Mouse (Mus musculus): ENCODE data around the gene Vax2. TPM values are rescaled to one million over a fixed set of nuclear protein-coding genes. Genes with fewer than 3 reads are reported as not detected.

The Vax2 gene
- polyA plus RNA-seq, 1 experiment from 2014 or later, result 3.7 TPM

DNA sequence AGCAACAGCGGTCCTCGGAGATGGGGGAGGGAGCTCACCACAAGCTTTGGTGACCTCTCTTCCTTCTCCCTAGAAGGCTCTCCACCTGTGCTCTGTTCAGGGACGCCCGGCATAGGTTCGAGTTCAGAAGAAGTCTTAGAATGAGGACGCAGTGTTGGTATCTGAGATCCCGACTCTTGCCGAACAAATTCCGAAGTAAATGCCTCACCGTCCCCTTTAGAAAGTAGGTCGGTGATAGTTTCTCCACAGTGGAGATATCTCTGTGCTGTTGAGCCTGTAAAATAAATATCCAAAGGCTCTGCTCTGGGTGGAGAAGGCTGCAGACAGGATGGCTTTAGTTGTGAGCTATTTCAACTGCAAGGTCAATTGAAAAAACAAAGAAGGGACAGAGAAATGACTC, 10.1 kb upstream of the Vax2 start:
- peaks cover 7% of the 10 kb centered on the region; the same call in 1 of the 2 replicates for H3K4me1 ChIP-seq
- peaks cover 100% of the 10 kb centered on the region for H3K27me3 ChIP-seq (replicated peaks; ENCODE audit: low read depth, poor library complexity, severe bottlenecking)
- no peaks in the 10 kb centered on the region for H3K36me3 ChIP-seq (replicated peaks)
- DNase-seq (ENCODE audit: low spot score), result peak; percentile 48
- no peaks in the 10 kb centered on the region for H3K9me3 ChIP-seq
- H3K4me3 ChIP-seq, result no peak overlapping the region
- 1% methylated on average over 11 of the region's 11 CpGs for WGBS
- H3K27ac ChIP-seq (replicated peaks), result no peak overlapping the region

DNA sequence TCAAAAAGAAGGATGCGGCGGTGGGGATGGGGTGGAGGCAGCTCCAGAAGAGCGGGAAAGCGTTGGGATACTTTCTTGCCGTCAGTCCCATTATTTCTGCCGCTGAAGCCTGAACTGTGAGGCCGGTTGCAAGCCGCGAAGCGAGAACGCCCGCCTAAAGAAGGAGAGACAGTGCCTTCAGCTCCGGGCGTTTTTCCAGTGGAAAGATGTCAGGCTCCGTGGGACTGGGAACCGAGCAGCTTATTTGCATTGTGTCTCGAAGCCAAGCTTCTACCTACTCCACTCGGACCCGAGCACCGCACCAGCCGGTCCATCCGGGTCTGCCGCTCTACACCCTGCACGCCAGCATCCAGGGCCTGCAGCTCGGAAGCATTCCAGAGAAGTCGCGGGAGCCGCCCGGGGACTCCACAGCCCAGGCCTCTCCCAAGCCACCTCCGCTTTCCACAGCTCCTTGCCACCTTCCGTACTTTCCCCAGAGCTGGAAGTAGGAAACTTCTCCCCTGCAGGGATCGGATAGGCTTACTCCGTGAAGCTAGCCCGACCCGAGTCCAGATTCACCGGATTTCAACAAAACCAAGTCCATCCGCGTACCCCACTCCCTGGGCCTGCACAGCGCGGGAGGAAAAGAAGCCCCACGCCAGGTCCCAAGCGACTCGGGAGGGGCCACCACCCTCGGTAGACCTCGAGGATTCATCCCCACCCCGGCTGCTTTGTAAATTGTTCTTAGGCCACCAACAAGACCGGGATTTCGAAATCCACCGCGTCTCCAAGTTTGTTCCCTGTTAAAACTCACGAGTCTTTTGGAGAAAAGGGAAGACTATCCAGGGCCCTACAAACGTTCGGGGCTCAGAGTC, 8.7 kb upstream of the Vax2 start:
- peaks cover 100% of the 10 kb centered on the region for H3K27me3 ChIP-seq (replicated peaks; ENCODE audit: low read depth, poor library complexity, severe bottlenecking)
- H3K4me1 ChIP-seq, result peaks cover 7% of the 10 kb centered on the region; the same call in 1 of the 2 replicates
- DNase-seq (ENCODE audit: low spot score), result peak; percentile 80
- no peaks in the 10 kb centered on the region for H3K36me3 ChIP-seq (replicated peaks)
- no peak overlapping the region for H3K27ac ChIP-seq (replicated peaks)
- under 1% methylated on average over 53 of the region's 53 CpGs for WGBS
- no peaks in the 10 kb centered on the region for H3K9me3 ChIP-seq
- H3K4me3 ChIP-seq, result peak overlapping the region; percentile 16; the same call in 1 of the 2 replicates

DNA sequence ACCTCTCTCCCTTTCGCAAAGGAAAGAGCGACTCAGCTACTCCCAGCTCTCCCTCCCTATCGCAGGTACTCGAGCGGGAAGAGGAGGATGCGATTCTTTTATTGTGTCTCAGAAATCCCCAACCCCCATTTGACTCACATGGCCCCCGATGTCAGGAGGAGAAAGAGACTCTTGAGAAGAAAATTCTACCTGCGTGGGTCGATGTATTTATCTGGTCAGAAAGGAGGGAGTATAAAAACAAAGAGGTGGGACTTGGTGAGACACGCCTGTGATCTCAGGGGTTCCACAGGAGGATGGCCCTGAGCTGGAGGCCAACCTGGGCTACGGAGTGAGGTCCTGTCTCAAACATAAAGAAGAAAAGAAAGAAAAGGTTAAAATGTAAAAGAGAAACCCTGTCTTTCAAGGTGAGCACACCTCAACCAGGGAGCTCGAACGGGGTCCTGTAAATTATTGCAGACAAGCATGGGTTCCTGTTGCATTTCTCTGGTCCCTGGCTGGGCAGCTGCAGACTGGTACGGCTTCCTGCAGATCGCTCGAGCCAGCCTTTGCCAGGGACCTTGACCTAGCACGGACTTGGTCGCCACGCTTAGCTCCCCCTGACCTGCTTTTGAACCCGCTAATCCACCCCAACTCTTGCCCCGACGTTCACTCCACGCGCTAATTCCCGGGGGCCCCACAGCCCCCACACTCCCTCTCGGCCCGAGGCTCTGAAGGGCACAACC, 7.9 kb upstream of the Vax2 start:
- Histone ChIP-seq H3K4me1 (peaks cover 7% of the 10 kb centered on the region; the same call in 1 of the 2 replicates), H3K9me3 (no peaks in the 10 kb centered on the region), H3K4me3 (no peak overlapping the region), H3K27me3 (replicated peaks; ENCODE audit: low read depth, poor library complexity, severe bottlenecking) (peaks cover 100% of the 10 kb centered on the region), H3K27ac (replicated peaks) (no peak overlapping the region), H3K36me3 (replicated peaks) (no peaks in the 10 kb centered on the region)
- DNase-seq (ENCODE audit: low spot score), result peak; percentile 53
- WGBS, result under 1% methylated on average over 27 of the region's 27 CpGs

DNA sequence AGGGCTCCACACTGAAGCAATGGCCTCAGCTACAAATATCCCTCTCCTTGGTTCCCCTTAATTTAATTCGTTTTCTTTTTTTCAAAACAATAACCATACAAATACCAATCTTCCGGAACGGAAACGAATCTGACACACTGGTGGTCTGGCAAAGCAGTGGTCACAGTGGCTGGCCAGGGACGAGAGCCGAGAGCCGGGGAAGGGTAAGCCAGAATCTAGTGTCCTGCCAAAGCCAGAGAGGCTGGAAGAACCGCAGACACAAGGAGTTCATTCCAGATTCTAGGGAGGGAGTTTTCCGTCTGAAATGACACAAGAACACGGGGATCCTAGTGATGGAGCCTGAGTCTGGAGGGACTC, 7.4 kb upstream of the Vax2 start:
- Histone ChIP-seq H3K9me3 (no peaks in the 10 kb centered on the region), H3K27ac (replicated peaks) (no peak overlapping the region), H3K36me3 (replicated peaks) (no peaks in the 10 kb centered on the region), H3K4me3 (no peak overlapping the region), H3K4me1 (peaks cover 7% of the 10 kb centered on the region; the same call in 1 of the 2 replicates), H3K27me3 (replicated peaks; ENCODE audit: low read depth, poor library complexity, severe bottlenecking) (peaks cover 100% of the 10 kb centered on the region)
- WGBS, result 1% methylated on average over 10 of the region's 10 CpGs
- peak; percentile 56 for DNase-seq (ENCODE audit: low spot score)

DNA sequence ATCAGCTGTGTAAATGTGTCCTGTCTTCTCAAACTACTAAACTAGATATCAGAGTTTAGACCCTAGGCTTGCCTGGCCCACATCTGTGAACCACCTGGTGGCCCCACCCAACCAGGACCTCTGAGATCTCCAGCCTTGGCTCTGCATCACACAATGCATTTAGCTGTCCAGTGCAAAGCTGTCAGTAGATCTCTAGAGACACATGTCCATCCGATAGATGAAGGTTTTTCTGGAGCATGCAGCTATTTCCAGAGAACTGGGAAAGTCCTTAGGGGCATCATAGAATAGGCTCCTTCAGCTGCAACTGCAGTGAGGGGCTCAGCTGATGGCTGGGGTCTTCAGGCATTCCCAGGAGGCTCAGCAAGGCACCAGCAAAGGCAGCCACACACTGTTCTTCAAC, 6.8 kb upstream of the Vax2 start:
- H3K27ac ChIP-seq (replicated peaks), result no peak overlapping the region

DNA sequence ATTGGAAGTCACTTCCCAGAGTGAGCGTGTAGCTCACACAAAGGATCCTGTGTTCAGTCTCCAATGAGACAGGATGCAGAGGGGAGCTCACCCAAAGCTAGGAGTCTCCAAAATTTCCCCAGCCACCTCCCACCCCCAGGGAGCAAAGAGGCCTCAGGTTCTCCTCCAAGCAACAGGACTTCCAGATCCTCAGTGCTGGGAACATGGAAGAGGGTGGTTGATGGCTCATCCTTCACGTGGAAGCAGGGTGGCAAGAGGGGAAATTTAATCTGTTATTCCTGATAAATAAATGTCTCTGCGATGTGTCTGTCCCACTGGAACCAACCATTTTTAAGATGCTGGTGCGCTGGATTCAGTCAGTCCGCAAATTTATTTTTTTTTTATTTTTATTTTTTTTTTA, 6.4 kb upstream of the Vax2 start:
- WGBS, result 14% methylated on average over 5 of the region's 5 CpGs
- no peak for DNase-seq (ENCODE audit: low spot score)

More for the DNA sequence above, 6.8 kb upstream of the Vax2 start:
- Histone ChIP-seq H3K9me3 (no peaks in the 10 kb centered on the region), H3K36me3 (replicated peaks) (no peaks in the 10 kb centered on the region), H3K4me1 (peaks cover 7% of the 10 kb centered on the region; the same call in 1 of the 2 replicates), H3K4me3 (no peak overlapping the region), H3K27me3 (replicated peaks; ENCODE audit: low read depth, poor library complexity, severe bottlenecking) (peaks cover 100% of the 10 kb centered on the region)
- 9% methylated on average over 1 of the region's 1 CpGs for WGBS
- DNase-seq (ENCODE audit: low spot score), result no peak

DNA sequence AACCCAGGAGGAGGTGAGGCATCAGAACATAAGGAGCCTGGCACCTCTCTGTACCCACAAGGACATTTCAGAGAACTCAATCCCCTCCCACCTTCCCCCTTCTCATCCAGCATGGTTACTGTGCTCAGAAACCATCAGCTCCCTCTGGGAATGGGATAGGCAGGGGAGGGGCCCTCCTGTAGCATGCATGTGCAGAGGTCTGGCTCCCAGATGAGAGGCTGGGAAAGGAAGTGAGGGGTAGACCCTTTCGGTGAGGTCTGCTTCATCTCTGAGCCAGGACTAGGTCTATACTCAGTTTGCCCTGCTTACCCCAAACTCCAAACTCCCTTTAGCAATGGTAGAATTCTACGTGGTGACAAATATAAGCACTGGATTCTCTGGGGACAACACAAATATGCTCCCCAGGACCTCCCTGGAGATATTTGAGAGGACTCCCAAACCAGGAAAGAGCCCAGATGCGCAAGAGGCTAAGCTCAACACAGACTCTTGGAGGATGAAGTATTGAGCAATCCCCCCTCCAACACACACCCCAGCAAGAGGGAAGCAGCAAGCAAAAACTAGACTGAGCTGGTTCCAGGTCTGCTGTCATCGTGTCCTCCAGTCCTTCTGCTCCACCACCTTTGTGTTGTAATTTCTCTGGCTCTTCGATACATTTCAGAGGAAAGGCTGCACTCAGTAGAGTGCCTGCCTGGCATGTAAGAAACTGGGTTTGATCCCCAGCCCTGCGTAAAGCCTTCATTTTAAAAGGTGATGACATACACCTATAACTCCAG, 3.1 kb upstream of the Vax2 start:
- no peak overlapping the region for H3K4me3 ChIP-seq
- WGBS, result 5% methylated on average over 6 of the region's 6 CpGs
- H3K9me3 ChIP-seq, result no peaks in the 10 kb centered on the region
- H3K27ac ChIP-seq (replicated peaks), result no peak overlapping the region
- H3K36me3 ChIP-seq (replicated peaks), result no peaks in the 10 kb centered on the region
- H3K27me3 ChIP-seq (replicated peaks; ENCODE audit: low read depth, poor library complexity, severe bottlenecking), result peaks cover 100% of the 10 kb centered on the region
- no peak for DNase-seq (ENCODE audit: low spot score)
- H3K4me1 ChIP-seq, result peaks cover 24% of the 10 kb centered on the region

More for the DNA sequence above, 6.4 kb upstream of the Vax2 start:
- Histone ChIP-seq H3K4me3 (no peak overlapping the region), H3K27me3 (replicated peaks; ENCODE audit: low read depth, poor library complexity, severe bottlenecking) (peaks cover 100% of the 10 kb centered on the region), H3K9me3 (no peaks in the 10 kb centered on the region), H3K27ac (replicated peaks) (no peak overlapping the region), H3K4me1 (peaks cover 7% of the 10 kb centered on the region; the same call in 1 of the 2 replicates), H3K36me3 (replicated peaks) (no peaks in the 10 kb centered on the region)

DNA sequence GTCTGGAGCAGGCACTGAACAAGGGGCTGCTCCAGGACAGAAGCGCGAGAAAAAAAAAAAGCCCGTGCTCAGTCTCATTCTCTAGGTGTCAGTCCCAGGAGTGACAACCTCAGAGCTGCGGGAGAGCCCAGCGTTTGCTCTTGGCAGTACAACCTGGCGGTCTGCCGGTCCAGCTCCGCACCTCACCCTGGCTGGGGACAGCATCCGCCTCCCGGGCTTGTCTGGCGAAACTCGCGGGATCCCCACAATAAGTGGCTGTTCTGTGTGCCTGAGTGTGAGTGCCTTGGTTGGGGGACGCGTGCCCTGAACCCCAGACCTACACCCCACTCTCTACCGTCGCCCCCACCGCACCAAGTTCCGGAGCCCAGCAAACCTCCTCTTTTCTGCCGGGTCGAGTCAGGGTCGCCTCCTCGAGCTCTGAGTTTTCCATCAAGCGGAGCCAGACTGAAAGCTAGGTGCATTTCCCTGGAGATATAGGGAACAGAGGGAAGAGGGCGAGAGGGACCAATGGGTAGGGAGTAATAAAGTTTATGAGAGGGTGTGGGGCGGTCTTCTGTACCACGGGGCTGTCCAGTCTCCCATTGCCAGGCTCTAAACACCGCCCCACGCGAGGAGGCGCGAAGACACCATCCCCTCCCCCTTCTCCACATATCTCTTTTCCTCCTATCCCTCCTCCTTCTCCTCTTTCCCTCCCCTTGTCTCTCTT, 550 bp upstream of the Vax2 start:
- under 1% methylated on average over 32 of the region's 32 CpGs for WGBS
- H3K27me3 ChIP-seq (replicated peaks; ENCODE audit: low read depth, poor library complexity, severe bottlenecking), result peaks cover 100% of the 10 kb centered on the region
- peaks cover 37% of the 10 kb centered on the region for H3K4me1 ChIP-seq
- no peak overlapping the region for H3K27ac ChIP-seq (replicated peaks)
- H3K4me3 ChIP-seq, result peak overlapping the region; percentile 59
- H3K36me3 ChIP-seq (replicated peaks), result no peaks in the 10 kb centered on the region
- peak; percentile 54 for DNase-seq (ENCODE audit: low spot score)
- no peaks in the 10 kb centered on the region for H3K9me3 ChIP-seq

DNA sequence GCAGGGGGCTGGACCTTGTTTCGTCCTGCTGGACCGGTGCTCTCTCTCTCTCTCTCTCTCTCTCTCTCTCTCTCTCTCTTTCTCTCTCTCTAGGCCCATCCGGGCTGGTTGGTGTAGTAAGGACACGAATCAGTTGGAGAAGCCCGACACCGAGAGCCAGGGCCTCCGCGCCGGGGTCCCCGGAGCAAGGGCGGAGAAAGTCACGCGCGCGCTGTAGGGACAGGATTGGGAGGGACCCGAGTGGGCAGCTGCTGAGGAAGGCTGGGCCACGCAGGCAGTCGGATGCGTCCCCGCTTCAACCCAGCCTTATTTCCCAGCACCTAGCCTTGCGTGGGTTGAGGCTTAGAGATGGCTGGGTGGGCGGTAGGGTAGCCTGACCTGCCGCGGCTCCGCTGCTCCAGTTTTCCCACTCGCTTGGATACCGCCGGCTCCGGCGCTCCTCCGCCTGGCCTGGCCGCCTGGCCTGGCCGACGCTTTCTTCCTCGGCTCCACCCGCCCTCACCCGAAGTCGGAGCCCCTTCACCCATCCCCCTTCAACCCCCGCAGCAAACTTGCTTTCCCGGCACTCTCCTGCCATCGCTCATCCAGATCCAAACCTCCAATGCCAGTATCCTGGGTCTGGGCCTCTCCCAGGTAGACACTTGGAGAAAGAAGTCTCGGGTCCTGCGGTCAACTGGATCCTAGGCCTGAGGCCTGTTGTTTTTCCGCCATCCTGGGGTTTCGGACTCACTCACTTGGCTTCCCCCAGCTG, 836 bp downstream of the Vax2 start:
- H3K4me3 ChIP-seq, result peak overlapping the region; percentile 59
- peaks cover 42% of the 10 kb centered on the region for H3K4me1 ChIP-seq
- under 1% methylated on average over 45 of the region's 45 CpGs for WGBS
- peak; percentile 51 for DNase-seq (ENCODE audit: low spot score)
- H3K27ac ChIP-seq (replicated peaks), result no peak overlapping the region
- no peaks in the 10 kb centered on the region for H3K36me3 ChIP-seq (replicated peaks)
- H3K27me3 ChIP-seq (replicated peaks; ENCODE audit: low read depth, poor library complexity, severe bottlenecking), result peaks cover 100% of the 10 kb centered on the region
- H3K9me3 ChIP-seq, result no peaks in the 10 kb centered on the region

DNA sequence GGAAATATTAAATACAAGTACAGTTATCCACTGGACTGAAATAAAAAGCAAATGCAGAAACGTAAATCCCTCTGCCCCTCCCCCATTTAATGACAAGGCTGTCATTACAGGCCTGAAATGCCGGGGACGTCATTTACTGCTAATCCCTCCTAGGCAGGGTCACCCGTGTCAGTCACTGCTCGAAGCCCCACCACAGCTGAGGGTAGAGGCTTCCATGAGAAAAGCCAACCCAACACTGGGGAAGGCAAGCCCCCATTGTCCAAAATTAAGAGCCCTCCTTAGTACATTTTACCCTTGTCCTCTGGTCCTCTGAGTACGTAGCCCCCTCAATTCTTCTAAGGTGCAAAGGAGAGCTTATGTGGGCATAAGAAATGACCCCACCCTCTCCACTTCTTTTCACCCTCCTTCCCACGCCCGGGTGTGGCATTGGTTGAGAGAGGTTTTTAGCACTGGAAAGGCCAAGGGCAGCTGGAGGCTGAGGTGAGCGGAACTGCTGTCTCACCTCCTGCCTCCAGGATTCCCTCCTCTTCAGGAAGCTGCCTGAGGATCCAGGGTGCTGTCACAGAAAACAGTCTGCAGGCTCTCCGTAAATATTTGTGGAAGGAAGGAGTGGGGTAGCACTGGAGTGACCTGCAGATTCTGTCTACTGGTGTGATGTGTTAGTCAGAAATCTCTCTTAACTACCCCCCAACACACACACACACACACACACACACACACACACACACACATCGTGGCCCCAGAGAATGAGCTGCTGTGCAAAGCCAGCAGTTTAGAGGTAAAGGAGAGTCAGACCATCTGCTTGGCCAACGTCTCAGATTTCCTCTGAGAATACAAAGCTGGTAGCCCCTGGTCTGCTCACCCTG, 2.4 kb downstream of the Vax2 start:
- DNase-seq (ENCODE audit: low spot score), result peak; percentile 45
- no peaks in the 10 kb centered on the region for H3K36me3 ChIP-seq (replicated peaks)
- 1% methylated on average over 12 of the region's 12 CpGs for WGBS

More for the DNA sequence above, 2.4 kb downstream of the Vax2 start:
- Histone ChIP-seq H3K4me1 (peaks cover 42% of the 10 kb centered on the region), H3K27ac (replicated peaks) (no peak overlapping the region), H3K9me3 (no peaks in the 10 kb centered on the region), H3K4me3 (no peak overlapping the region), H3K27me3 (replicated peaks; ENCODE audit: low read depth, poor library complexity, severe bottlenecking) (peaks cover 100% of the 10 kb centered on the region)

Data from embryonic facial prominence, embryonic 10.5 days (tissue).